Mouse (Mus musculus) right cerebral cortex, postnatal 36 days (tissue): Measurements from ENCODE around the gene Clstn2.

Source experiments
- DNase-seq, 2 experiments: peaks; one replicate each; pipeline ENCODE4 v3.0.0; 2022; ENCODE audit warnings: low spot score in 2 of 2, mixed read lengths in 1 of 2

Clstn2 gene

DNA sequence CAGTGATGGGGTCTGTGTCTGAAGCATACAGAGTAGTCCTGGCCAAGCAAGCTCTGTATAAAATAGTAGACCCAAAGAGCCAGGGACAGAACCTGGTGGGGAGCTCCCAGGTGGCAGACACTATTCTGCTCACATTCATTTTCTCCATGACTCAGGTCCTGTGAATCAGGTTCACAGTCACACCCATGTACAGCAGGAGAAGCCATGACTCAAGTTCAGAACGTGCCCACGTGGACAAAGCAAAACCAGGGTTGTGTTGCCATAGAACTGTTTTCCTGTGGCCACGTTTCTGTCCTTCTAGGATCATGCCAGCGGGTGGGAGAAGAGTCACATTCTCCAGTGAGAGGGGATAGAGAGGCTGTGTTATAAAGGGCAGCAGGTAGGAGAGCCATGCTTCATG lies 353.9 kb downstream of the Clstn2 start:
- no peak for DNase-seq

GRCm38 (mm10) chr9:97677075-97677474 lies 355.9 kb downstream of the Clstn2 start:
- DNase-seq: no peak

DNA sequence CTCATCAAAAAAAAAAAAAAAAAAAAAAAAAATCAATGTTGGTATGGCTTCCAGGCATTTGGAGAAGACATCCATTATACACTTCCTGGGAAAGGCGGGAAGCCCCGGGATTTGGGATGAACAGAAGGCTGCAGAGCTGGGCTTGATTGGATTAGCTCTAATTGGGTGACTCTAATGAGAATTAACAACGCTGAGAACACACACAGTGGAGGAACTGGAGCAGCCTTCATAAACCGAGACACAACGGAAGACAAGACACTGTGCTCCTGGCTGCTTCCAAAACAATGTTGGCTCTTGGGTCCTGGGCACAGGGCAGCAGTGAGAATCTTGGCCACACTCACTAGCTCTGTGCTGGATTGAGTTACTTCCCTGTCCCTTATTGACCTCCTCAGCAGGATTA lies 360.3 kb downstream of the Clstn2 start:
- DNase-seq: no peak

DNA sequence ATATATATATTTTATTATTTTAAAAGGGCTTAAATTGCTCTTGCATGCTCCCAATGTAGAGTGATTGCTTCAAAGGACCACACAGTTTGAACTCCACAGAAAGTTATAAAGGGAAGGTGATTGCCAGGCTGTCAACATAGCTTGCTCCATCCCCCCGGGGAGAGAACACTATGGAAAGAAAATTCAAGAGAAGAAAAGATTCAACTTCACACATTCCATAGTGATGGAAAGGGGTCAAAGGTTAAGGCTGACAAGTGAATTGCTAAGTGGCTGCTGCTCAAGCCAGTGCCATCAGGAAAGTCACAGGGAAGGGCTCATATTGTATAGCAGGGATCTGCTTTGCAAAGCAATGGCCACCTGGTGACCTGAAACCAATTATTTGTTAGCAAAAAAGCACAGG lies 360.8 kb downstream of the Clstn2 start:
- no peak for DNase-seq

- no peak for DNase-seq
Observed at GRCm38 (mm10) chr9:97670666-97671065, 362.3 kb downstream of the Clstn2 start.

DNA sequence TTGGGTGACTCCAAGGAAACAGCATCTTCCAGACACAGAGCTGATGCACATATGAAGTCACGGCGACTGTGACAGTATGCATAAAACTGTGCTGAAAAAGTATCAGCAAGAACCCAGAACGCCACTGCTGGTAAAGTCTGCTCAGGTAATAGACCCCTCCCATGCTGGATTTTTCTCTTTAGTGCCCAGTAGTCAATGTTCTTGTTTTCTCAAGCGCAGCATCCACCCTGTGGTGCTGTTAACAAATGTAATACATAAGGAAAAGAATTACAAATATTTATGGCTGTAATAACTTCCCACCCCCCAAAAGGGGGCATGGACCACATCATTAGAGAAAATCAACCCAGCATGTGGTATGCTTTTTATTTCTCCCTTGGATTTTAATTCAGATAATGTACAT lies 372.0 kb downstream of the Clstn2 start:
- DNase-seq: no peak

DNA sequence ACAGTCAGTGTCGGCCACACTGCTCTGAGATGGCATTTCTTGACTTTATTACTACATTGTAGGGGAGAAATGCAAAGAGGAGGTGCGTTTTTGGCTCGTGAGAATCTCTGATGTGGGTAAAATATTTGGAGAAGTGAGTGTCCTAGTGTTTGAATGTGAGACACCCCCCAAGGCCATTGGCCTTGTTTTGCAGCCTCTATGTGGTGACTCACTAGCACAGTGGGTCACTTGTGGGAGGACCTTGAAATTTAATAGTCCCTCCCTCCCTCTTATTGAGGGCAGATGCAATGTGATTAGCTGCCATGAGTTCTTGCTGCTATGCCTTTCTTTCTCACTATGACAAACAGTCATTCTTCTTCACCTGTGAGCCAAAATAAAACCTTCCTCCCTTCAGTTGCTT lies 374.2 kb downstream of the Clstn2 start:
- no peak for DNase-seq

DNA sequence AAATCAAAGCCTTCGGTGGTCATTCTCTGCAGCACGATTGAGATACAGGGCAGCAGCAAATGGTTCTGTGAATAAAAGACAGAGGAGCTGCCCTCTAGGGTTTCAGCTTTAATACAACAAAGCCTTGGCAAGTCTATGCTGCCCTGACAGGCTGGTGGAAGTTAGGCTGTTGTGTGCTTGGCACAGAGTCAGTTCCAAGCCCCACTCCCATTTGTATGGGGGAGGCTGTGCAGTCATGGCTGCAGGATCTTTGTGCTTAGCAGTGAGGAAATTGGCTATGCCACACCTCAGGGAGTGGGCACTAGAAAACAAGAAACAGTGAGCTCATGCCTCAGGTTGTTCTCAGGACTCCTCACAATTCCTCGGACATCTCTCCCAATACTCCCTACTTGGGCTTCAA lies 384.6 kb downstream of the Clstn2 start:
- no peak for DNase-seq

DNA sequence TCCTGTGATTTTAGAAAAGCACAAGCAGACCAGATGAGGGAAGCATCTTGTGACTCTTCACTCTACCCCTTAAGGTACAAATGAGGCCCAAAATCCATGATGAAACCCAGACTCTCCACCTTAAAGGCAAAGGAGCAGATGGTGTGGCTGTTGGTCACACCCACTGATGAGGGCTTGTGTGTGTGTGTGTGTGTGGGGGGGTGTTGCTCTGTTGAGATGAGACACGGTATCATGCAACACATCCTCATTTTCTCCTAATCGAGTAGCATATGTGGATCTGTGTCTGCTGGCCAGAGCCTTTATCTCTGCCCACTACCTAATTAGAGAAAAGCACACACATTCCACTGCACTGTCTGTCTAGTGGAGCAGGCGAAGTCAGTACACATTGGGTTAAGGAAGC lies 387.2 kb downstream of the Clstn2 start:
- DNase-seq: no peak

DNA sequence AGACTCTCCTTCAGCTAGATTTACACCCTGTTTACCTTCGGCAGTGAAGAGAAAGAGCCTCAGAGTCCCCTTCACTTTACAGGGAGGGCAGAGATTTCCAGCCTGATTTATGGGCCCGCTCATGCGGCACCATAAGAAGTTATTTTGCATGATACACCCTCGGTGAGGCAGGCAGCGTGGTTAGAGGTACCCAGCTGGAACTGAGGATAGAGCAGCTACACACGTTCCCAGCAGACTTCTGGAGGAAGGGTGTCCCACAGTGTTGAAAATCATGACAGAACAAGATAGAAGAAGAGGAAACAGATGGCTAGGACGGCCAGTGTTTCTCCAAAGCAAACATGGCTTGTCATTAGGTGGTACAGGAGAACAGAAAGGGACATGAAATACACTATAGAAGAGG lies 390.6 kb downstream of the Clstn2 start:
- DNase-seq: no peak

DNA sequence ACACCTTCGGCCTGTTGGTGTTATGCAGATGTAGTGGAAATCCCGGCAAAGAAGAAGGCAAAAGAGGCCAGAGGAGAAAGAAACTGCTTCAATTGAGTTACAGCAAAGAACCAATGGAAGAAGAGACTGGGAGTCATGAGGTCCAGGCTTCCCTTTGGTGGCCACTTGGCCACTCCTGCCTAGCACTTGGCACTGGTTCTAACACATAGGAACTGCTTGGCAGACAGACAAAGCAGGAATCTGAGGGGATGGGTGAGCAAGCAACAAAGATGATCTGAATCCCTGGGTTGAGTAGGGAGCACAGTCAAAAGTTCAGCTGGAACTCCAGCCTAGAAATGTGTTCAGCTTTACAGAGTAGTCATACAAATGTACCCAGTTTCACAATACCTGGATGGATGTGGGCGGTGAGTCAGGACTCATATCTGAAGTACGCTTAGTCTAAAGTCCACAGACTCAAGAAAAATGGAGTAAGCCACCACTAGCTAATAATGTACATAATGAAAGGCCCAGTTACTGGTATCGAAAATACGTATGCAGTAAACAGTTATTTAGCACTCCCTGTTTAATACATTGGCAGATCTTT lies 392.9 kb downstream of the Clstn2 start:
- no peak for DNase-seq

GRCm38 (mm10) chr9:97638683-97639354 lies 394.2 kb downstream of the Clstn2 start:
- DNase-seq: no peak

DNA sequence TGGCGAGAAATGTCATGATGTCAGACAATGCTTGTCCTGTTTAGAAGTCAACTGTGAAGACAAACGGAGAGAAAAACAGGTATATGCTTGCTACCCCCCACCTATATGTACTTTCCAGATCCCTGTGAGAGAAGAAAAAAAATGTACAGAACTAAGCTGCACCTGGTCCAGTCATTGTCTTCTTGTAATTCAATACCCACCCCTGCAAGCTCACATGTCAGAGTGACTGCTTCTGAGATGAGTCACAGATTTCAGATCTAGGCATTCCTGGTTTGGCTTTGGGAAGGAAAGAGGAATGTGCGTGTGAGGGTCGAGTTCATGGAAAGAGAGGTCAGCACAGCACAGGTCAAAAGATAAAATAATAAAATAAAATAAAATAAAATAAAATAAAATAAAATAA lies 397.6 kb downstream of the Clstn2 start:
- no peak for DNase-seq

- no peak for DNase-seq
Observed at GRCm38 (mm10) chr9:97634831-97635230, 398.1 kb downstream of the Clstn2 start.

DNA sequence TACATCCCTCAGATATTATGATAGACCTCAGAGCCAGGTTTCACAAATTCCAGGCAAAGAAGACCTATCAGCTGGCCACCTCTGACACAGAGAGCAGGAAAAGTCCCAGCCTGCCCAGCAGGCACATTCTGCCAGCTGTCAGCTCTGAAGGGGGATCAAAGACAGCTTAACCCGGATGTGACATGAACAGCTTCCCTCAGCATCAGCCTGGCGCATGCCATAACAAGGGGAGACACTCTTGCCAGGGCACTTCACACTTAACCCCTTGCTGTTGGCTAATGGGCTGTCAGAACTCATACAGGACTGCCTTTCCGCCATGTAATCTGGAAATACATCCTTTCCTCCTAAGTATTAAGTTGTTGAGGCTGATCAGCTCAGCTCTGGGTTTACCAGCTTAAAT lies 403.8 kb downstream of the Clstn2 start:
- no peak for DNase-seq

DNA sequence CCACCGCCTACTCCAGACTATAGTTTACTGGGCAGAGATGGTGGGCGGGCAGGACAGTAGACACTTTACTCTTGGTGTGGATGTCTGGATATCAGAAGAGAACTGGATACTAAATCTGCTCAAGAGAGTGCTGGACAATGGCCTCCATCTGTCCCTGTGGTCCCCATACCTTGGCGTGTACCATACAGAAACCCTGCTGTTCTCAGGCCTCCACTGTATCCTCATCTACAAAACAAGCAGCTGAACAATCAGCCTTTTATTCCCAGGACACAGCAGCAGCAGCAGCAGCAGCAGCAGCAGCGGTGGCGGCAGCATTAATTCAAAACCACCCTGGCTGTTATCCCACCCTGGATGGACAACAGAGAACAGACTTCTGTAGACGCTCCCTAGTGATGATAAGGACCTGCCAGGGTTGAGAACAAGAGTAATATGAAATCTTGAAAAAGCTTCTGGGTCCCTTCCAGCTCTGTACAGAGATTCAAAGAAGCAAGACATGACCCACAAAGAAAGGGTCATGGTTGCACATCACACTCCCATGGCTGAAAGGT lies 404.5 kb downstream of the Clstn2 start:
- no peak for DNase-seq

GRCm38 (mm10) chr9:97627916-97628315 lies 405.1 kb downstream of the Clstn2 start:
- DNase-seq: no peak

GRCm38 (mm10) chr9:97610566-97610965 lies 422.4 kb downstream of the Clstn2 start:
- peak in 1 of 2 experiments; percentile 18 for DNase-seq

DNA sequence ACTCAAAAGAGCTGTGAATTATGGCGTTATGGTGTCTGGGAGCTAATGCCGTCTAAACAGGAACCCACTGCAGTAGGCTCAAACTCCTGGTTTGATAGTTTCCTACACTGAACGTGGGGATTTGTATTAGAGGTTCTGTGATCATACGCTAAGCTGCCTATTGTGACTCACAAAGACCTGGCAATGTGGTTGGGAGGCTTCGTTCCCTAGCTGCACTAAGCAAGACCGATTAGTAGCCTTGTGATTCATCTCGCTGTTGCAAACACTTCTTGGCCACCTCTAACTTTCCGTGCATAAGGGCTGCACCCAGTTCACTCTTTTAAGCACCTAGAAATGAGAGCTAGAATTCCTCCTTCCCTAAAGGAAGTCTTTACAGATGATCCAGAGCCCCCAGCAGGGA lies 429.3 kb downstream of the Clstn2 start:
- DNase-seq: no peak

- no peak for DNase-seq
Observed at GRCm38 (mm10) chr9:97602476-97602875, 430.5 kb downstream of the Clstn2 start.

DNA sequence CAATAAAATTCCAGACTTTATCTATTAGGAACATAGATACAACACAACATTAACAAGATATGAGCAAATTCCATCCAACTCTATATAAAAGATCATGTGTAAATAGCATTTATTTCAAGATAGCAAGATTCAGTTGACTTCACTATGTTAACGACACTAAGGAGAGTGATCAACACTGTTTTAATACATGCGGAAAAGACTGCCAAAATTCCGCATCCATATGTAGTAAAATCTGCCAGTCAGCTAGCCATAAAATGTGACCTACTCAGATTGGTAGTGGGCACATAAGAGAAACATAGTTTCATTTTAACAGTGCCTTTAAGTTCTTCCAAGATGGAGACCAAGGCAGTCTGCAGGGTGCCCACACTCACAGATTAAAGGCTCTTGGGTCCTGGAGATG lies 434.0 kb downstream of the Clstn2 start:
- no peak for DNase-seq

DNA sequence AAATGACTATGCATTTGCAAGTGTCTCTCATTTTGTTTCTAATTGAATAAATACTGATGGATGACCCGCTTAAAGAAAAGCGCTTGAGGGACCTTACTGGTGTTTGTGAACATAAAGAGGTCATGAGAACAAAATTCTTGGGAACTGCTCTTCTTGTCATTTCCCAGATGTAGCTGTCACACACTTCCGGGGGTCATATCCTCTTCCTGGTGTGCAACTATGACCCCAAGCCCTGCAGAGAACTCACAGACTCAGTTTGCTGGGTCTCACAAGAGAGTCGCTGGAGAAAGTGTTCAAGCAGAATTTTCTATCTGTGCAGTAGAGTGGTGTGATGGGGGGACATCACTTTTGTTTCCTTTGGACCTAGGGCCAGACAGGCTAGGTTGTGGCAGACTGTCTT lies 442.3 kb downstream of the Clstn2 start:
- DNase-seq: no peak

- DNase-seq: peak; percentile 20 to 43
Observed at GRCm38 (mm10) chr9:97570881-97571280, 462.1 kb downstream of the Clstn2 start.

GRCm38 (mm10) chr9:97563121-97563520 lies 469.9 kb downstream of the Clstn2 start:
- peak; percentile 65 to 79 for DNase-seq
